Mouse (Mus musculus): ENCODE data around the gene Pabpn1l. TPM values are rescaled to one million over a fixed set of nuclear protein-coding genes. Genes with fewer than 3 reads are reported as not detected.
"Not testable (repeated sequence)": the region's sequence is repeated elsewhere in the genome, so short reads cannot be mapped to it uniquely, and the experiment has no call there.

The Pabpn1l gene
- polyA plus RNA-seq, 1 experiment, result 0.13 TPM

DNA sequence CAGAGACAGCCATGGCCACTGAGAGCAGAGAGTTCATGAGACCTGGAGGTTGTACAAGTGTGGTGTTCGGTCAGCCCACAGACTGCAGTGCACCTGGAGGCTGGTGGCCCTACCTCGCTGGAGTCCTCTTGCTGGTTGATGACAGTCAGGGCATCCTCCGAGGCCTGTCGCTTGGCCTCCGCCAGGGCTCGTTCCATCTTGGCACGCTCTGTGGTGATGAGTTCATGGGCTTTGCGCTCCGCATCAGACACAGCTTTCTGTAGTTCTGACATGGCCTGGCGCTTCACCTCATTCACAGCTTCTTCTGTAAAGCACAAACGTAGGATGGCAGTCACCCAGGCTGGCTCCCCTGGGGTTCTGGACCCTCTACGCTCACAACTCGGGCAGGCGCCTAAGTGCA is 10.7 kb upstream of the Pabpn1l start:
- Histone ChIP-seq H3K4me3 (ENCODE audit: extremely low read depth, insufficient read depth, insufficient read length) (no peak overlapping the region), H3K4me1 (ENCODE audit: control insufficient read depth, insufficient read depth, insufficient read length) (no peaks in the 10 kb centered on the region), H3K36me3 (ENCODE audit: control insufficient read depth, insufficient read depth, low read length) (peaks cover 58% of the 10 kb centered on the region), H3K27me3 (ENCODE audit: control insufficient read depth, insufficient read depth, low read length) (no peaks in the 10 kb centered on the region), H3K27ac (ENCODE audit: insufficient read depth, low read length) (no peak overlapping the region)
- TF ChIP-seq POLR2A (IDR thresholded peaks at IDR 0.05; ENCODE audit: low read depth, low read length), result no peak
- no peak for TF ChIP-seq CTCF (IDR thresholded peaks at IDR 0.05; ENCODE audit: extremely low read depth, insufficient read depth, insufficient read length, insufficient replicate concordance)
- 96% methylated on average over 14 of the region's 14 CpGs for WGBS
- no peak for DNase-seq (ENCODE audit: low read depth in 1 of 2, low spot score in 2 of 2)

GRCm38 (mm10) chr8:122632134-122632533 is 9.6 kb upstream of the Pabpn1l start:
- peaks cover 50% of the 10 kb centered on the region for H3K36me3 ChIP-seq (ENCODE audit: control insufficient read depth, insufficient read depth, low read length)
- 85% methylated on average over 3 of the region's 3 CpGs for WGBS

GRCm38 (mm10) chr8:122630696-122631095 is 8.2 kb upstream of the Pabpn1l start:
- Histone ChIP-seq H3K4me1 (ENCODE audit: control insufficient read depth, insufficient read depth, insufficient read length) (peaks cover 4% of the 10 kb centered on the region; the same call in 1 of the 2 replicates), H3K27ac (ENCODE audit: insufficient read depth, low read length) (no peak overlapping the region), H3K27me3 (ENCODE audit: control insufficient read depth, insufficient read depth, low read length) (no peaks in the 10 kb centered on the region), H3K36me3 (ENCODE audit: control insufficient read depth, insufficient read depth, low read length) (peaks cover 37% of the 10 kb centered on the region), H3K4me3 (ENCODE audit: extremely low read depth, insufficient read depth, insufficient read length) (no peak overlapping the region)
- DNase-seq (ENCODE audit: low read depth in 1 of 2, low spot score in 2 of 2), result no peak
- WGBS, result 93% methylated on average over 22 of the region's 22 CpGs
- TF ChIP-seq CTCF (IDR thresholded peaks at IDR 0.05; ENCODE audit: extremely low read depth, insufficient read depth, insufficient read length, insufficient replicate concordance), result no peak
- TF ChIP-seq POLR2A (IDR thresholded peaks at IDR 0.05; ENCODE audit: low read depth, low read length), result no peak

More at GRCm38 (mm10) chr8:122632134-122632533, 9.6 kb upstream of the Pabpn1l start:
- not testable (repeated sequence) for H3K27ac ChIP-seq (ENCODE audit: insufficient read depth, low read length); H3K4me3 ChIP-seq (ENCODE audit: extremely low read depth, insufficient read depth, insufficient read length); H3K4me1 ChIP-seq (ENCODE audit: control insufficient read depth, insufficient read depth, insufficient read length); H3K27me3 ChIP-seq (ENCODE audit: control insufficient read depth, insufficient read depth, low read length); DNase-seq (ENCODE audit: low read depth in 1 of 2, low spot score in 2 of 2)

GRCm38 (mm10) chr8:122629388-122629787 is 6.8 kb upstream of the Pabpn1l start:
- no peak for DNase-seq (ENCODE audit: low read depth in 1 of 2, low spot score in 2 of 2)
- Histone ChIP-seq H3K27me3 (ENCODE audit: control insufficient read depth, insufficient read depth, low read length) (no peaks in the 10 kb centered on the region), H3K36me3 (ENCODE audit: control insufficient read depth, insufficient read depth, low read length) (peaks cover 30% of the 10 kb centered on the region), H3K4me3 (ENCODE audit: extremely low read depth, insufficient read depth, insufficient read length) (no peak overlapping the region), H3K27ac (ENCODE audit: insufficient read depth, low read length) (no peak overlapping the region), H3K4me1 (ENCODE audit: control insufficient read depth, insufficient read depth, insufficient read length) (peaks cover 4% of the 10 kb centered on the region; the same call in 1 of the 2 replicates)
- 90% methylated on average over 10 of the region's 10 CpGs for WGBS
- TF ChIP-seq POLR2A (IDR thresholded peaks at IDR 0.05; ENCODE audit: low read depth, low read length), result no peak
- TF ChIP-seq CTCF (IDR thresholded peaks at IDR 0.05; ENCODE audit: extremely low read depth, insufficient read depth, insufficient read length, insufficient replicate concordance), result no peak

- no peaks in the 10 kb centered on the region for H3K27me3 ChIP-seq (ENCODE audit: control insufficient read depth, insufficient read depth, low read length)
- peaks cover 19% of the 10 kb centered on the region for H3K36me3 ChIP-seq (ENCODE audit: control insufficient read depth, insufficient read depth, low read length)
- H3K4me1 ChIP-seq (ENCODE audit: control insufficient read depth, insufficient read depth, insufficient read length), result peaks cover 4% of the 10 kb centered on the region; the same call in 1 of the 2 replicates
- no peak for TF ChIP-seq CTCF (IDR thresholded peaks at IDR 0.05; ENCODE audit: extremely low read depth, insufficient read depth, insufficient read length, insufficient replicate concordance)
- no peak for TF ChIP-seq POLR2A (IDR thresholded peaks at IDR 0.05; ENCODE audit: low read depth, low read length)
- H3K27ac ChIP-seq (ENCODE audit: insufficient read depth, low read length), result no peak overlapping the region
- WGBS, result 54% methylated on average over 2 of the region's 2 CpGs
- DNase-seq (ENCODE audit: low read depth in 1 of 2, low spot score in 2 of 2), result no peak
- no peak overlapping the region for H3K4me3 ChIP-seq (ENCODE audit: extremely low read depth, insufficient read depth, insufficient read length)
Measured at GRCm38 (mm10) chr8:122626896-122627295, 4.4 kb upstream of the Pabpn1l start.

DNA sequence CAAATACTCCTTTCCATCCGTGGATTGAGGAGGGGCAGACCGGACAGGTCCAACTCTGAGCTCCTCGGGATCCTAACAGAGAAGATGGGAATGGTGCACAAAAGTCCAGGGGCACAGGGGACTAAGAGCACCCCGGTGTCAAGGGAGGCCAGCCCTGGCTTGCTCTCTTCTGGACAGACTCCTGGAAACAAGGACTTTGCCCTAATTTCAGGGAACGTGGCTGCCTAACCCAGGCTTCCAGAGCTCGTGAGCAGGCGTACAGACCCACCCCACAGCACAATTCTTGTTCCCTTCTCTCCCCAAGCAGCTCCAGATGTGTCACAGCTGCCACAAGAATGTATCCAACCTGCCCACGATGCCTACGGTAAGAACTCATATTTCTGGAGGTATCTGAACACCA is 3.3 kb upstream of the Pabpn1l start:
- TF ChIP-seq CTCF (IDR thresholded peaks at IDR 0.05; ENCODE audit: extremely low read depth, insufficient read depth, insufficient read length, insufficient replicate concordance), result no peak
- no peak for TF ChIP-seq POLR2A (IDR thresholded peaks at IDR 0.05; ENCODE audit: low read depth, low read length)
- Histone ChIP-seq H3K4me1 (ENCODE audit: control insufficient read depth, insufficient read depth, insufficient read length) (peaks cover 4% of the 10 kb centered on the region; the same call in 1 of the 2 replicates), H3K4me3 (ENCODE audit: extremely low read depth, insufficient read depth, insufficient read length) (no peak overlapping the region), H3K36me3 (ENCODE audit: control insufficient read depth, insufficient read depth, low read length) (peaks cover 19% of the 10 kb centered on the region), H3K27ac (ENCODE audit: insufficient read depth, low read length) (no peak overlapping the region), H3K27me3 (ENCODE audit: control insufficient read depth, insufficient read depth, low read length) (no peaks in the 10 kb centered on the region)
- no peak for DNase-seq (ENCODE audit: low read depth in 1 of 2, low spot score in 2 of 2)
- 69% methylated on average over 9 of the region's 9 CpGs for WGBS

- no peak overlapping the region for H3K4me3 ChIP-seq (ENCODE audit: extremely low read depth, insufficient read depth, insufficient read length)
- peaks cover 12% of the 10 kb centered on the region for H3K36me3 ChIP-seq (ENCODE audit: control insufficient read depth, insufficient read depth, low read length)
- DNase-seq (ENCODE audit: low read depth in 1 of 2, low spot score in 2 of 2), result no peak
- TF ChIP-seq POLR2A (IDR thresholded peaks at IDR 0.05; ENCODE audit: low read depth, low read length) (no peak), CTCF (IDR thresholded peaks at IDR 0.05; ENCODE audit: extremely low read depth, insufficient read depth, insufficient read length, insufficient replicate concordance) (no peak)
- H3K4me1 ChIP-seq (ENCODE audit: control insufficient read depth, insufficient read depth, insufficient read length), result peaks cover 4% of the 10 kb centered on the region; the same call in 1 of the 2 replicates
- no peak overlapping the region for H3K27ac ChIP-seq (ENCODE audit: insufficient read depth, low read length)
- 78% methylated on average over 5 of the region's 5 CpGs for WGBS
- H3K27me3 ChIP-seq (ENCODE audit: control insufficient read depth, insufficient read depth, low read length), result no peaks in the 10 kb centered on the region
Measured at GRCm38 (mm10) chr8:122624653-122625052, 2.1 kb upstream of the Pabpn1l start.

All from spleen, adult 2 months (tissue).